Mouse (Mus musculus): Measurements from ENCODE around the gene B3galt6.

Gene B3galt6

DNA sequence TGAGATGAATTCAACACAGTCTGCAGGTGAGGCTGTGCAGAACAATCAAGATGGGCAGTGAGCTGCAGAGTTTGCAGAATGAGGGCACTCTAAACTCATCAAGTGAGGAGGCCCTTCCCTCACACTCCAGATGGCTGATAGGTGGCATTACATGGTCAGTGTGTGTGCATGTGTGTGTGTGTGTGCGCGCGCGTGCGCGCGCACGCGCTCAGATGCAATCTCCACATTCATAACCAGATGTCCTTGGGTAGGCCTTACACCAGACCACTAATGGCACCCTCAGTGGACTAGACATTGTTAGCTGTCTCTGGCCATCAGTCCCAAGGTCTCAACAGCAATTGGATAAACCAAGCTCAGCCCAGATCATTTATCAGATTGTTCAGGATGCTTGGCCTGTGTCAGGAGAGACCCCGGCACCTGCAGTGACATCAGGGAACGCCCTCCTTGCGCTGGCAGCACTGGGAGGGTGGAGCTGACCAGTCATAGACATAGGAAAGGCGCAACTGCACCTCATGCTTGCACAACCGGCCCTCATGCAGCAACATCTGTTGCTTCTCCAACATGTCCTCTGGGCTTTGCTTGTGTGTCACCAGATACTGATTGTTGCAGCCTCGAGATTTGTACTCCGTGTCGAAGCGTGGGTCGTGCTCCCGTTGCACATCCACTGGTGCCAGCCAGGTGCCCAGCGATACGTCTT is 1.1 kb downstream of the B3galt6 start:
- DNase-seq = no peak

DNA sequence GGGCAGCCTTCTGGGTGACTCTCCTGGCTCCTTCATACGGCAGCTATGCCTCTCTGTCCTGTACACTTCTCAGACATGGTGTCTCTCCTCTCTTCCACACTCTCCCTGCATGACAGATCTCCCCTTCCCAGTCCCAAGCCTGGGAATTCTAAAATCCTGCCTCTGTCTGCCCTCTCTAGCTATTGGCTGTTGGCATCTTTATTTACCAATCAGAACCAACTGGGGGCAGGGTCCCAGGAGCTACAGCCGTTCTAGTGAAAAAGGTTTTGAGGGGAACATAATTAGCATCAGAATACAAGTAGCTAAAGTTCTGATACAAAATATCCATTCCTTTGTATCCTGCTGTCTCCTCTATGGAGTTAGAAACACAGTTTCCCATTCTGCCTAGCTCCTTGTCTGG is 8.7 kb downstream of the B3galt6 start:
- DNase-seq = no peak

DNA sequence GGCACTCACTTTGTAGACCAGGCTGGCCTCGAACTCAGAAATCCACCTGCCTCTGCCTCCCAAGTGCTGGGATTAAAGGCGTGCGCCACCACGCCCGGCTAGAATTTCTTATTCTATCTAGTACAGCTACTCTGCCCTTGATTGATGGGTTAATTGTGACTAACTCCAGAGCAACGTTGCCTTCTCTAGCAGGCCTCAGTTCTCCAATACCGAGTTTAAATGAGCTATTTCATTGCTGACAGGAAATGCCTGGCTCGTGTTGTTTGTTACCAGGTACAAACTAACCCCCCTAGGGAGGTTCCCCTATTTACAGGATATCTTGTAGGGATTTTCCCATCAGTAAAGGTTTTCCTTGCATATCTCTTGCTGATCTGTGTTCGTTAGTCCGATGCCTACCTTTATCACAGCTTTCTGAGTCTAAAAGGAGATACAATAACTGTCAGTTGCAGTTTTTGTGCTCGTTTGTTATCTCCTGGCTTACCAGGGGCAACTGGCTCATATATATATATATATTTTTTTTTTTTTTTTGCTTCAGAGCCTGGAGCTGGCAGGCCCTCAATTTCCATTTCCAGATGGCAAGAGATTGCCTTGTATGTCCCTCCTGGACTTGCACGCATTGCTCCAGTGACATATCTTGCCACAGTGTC is 10.9 kb downstream of the B3galt6 start:
- no peak for DNase-seq

DNA sequence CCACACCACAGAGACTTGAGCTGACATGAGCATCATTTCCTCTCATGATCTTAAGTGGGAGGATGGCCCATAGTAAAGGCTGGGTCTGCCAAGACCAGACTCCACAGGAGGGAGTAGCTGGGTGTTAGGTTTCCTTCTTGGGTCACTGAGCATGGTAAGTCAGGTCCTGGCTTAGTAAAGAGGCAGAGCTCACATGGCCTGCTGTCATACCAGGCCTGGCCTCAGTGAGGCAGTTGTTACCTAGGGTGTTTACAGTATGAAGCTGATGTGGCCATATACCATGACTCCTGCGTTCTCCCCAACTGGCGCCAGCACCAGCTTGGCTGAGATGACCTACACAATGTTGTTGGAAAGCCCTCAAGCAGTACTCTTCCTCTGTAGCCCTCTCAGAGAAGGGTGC is 19.2 kb downstream of the B3galt6 start:
- no peak for DNase-seq

DNA sequence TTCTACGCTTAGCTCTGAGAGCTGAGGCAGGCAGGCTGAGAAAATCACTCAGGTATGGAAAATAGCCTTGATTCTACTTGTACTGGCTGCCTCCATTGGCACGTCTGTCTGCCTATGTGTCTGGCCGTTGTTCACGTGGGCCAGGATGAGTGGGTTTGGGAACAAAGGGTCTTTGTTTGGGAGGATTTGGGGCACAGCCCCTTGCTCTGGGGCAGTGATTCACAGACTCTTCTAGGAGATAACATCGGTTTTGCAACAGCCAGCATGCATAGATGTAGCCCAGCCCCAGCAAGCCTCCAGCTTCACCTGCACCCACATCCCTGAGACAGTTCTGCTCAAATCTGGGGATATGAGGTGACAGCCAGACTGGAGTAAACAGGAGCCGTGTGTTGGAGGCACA is 19.8 kb downstream of the B3galt6 start:
- DNase-seq = no peak

DNA sequence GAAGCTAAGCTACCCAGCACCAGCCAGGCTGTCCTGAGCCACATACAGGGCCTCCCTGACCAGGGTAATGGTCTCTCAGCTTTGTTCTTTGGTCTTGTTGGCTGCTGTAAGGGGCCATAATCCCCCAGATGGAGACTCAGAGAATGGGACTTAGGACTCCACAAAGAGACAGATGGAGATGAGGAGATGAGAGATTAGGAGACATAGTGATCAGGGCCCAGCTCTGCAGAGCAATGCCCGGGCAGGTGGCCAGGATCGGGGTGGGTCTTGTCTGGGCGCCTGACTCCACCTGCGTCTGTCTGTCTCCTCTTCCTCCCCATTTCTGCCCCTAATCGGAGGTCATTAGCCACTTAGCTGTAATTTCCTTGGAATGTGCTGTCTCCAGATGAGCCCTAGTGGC is 22.2 kb downstream of the B3galt6 start:
- peak in 1 of 2 experiments; percentile 43 for DNase-seq

DNA sequence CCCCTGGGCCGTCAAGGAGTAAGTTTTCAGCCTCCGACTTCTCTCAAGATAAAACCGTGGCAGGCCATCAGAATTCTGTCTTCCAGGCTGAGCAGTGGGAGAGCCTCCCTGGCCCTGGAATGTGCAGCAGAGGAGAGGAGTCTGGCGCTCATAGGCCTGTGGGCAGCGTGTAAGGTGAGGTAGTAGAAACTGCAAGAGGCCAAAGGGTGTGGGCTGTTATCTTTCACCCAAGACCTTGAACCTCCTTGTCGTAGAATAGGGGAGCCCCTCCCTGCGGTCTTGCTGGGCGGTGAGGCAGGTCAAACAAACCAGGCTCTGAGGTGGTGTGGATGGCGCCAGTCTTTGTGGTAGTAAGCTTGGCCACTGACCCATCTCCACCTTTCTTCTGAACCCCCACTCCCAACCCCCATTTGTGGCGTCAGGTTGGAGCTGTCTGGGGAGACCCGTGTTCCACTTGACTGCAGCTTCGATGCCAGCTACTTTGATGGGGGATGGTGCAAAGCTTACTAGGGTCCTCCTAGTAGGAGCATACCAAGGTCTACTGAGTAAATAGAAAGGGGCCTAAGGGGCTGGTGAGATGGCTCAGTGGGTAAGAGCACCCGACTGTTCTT is 23.3 kb downstream of the B3galt6 start:
- DNase-seq = no peak

DNA sequence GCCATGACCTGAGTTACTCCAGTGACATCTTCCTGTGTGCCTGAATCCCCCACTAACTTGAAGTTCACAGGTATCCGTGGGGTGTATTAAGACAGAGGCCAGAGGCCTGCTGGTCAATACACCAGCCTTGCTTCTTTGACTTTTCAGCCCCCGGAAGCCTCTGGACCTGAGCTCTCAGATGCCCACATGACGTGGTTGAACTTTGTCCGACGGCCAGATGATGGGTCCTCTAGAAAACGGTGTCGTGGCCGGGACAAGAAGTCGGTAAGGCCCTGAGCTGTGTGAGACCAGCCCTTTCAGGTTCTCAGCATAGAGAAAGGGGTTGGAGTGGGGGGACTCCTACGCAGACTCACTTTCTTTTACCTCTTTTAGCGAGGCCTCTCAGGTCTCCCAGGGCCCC is 28.1 kb downstream of the B3galt6 start:
- DNase-seq = no peak

DNA sequence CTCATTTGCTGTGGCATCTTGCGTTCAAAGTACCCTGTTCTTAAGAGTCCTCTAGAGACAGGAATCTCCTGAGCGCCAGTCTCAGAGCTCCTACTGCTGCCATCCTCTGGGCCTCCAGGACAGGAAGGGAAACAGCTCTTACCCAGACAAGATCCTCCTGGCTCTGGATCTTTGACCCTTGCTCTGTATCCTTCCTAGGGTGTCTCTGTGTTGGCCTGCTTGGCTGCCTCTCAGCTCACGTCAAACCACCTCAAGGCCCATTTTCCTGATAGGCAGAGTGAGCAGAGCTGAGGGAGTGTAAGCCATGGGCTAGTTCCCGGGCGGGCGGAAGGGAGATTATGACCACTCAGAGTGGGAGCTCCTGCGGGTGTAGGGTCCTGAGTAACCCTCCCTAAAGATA is 29.3 kb downstream of the B3galt6 start:
- no peak for DNase-seq

DNA sequence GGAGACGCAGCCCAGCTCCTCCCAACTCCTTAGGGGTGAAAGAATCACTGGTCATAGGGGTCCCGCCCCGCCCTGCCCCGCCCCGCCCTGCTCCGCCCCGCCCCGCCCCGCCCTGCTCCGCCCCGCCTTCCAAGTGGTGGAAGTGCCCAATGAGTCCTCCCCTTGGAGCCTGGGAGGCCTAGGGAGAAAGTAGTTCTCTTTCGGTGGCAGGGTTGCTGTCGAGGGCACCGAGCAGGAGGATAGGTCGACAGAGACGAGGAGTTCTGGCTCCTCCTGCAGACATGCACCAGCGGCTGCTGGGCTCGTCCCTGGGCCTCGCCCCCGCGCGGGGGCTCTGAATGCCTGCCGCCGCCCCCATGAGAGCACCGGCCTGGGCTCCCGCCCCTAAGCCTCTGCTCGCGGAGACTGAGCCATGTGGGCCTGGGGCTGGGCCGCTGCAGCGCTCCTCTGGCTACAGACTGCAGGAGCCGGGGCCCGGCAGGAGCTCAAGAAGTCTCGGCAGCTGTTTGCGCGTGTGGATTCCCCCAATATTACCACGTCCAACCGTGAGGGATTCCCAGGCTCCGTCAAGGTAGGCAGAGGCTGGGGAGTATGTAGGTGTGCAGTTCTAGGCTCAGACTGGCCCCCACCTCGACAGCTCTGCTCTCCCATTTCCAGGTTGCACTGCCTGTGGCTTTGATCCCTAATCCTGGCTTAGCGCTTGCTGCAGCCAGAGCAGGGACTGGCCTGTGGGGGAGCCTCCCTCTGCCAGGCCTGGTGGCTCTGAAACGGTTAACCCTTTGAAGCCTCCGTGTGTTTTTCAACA is 30.1 kb downstream of the B3galt6 start, which contains the start of gene C1qtnf12:
C1qtnf12 (plus strand) TSS at position 152 of the 805 bp plus-strand sequence.
- DNase-seq = peak; percentile 46 to 50

DNA sequence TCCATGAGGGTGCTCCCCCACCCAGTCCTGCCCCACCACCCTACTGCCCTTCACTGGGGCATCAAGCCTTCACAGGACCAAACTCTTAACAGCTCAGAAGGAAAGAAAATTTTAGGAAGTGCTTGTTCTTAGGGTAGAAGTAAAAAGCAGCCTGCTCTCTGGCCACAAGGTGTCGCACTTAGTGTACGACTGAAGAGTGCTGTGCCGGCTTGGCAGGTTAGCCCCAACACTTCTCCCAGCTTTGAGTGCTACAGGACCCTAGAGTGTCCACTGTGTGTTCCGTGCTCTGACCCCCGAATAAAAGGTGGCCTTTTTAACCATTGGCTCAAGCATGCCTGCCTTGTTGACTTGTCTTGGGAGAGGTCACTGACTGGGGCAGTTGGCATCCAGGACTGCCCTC is 33.2 kb downstream of the B3galt6 start:
- DNase-seq = peak; percentile 84 to 88

DNA sequence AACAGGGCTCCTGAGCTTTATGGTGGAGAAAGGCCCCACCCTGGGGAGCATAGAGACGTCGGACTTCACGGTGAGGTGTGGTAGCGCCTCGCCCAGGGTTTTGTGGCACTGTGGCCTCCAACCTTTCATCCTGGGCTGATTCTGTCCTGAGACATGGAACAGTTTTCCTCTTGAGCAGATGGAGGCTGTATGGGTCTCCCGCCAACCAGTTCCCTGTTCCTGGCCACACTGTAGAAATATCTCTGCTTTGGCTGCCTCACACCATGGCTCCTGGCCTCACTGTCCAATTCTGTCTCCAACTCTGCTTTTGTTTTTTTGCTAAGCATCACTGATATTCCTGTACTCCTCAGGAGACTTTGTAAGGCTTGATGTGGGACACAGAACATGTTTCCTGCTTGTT is 37.0 kb downstream of the B3galt6 start:
- peak; percentile 64 to 71 for DNase-seq

DNA sequence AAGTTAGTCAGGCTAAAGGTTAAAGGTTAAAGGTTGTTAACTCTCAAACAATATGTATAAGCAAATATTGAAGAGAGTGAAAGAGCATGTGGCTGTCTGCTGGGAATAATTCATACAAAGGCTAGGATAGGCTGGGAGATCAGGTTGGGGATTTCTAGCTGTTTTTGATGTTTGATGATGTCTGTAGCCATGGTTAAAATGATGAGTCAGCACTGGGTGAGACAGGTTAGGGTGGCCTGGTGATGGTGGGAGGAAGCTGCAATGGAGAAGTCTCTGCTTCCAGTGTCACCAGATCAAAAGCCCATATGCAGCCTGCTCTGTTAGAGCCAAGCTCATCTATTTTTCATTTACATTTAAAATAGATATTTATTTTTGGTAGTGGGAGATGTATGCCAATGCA is 45.4 kb downstream of the B3galt6 start:
- DNase-seq = no peak

DNA sequence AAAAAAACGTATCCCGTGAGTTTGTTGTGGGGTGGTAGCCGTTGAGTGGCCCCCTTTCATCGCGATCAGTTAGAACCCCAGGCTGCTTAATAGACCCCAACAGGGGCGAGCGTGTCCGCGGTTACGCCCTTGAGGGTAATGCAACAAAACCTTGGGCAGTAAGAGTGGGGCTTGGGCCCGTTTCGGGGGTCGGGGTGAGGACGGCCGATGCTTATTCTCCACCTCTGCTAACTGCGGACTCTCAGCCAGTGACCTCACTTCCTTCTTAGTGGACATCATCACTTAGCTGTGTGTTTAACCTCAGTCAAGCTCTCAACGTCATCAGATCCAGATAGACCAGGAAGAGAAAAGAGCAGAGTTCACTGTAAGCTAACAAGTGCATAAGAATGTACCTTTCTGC is 48.2 kb downstream of the B3galt6 start:
- DNase-seq = peak in 1 of 2 experiments; percentile 35

DNA sequence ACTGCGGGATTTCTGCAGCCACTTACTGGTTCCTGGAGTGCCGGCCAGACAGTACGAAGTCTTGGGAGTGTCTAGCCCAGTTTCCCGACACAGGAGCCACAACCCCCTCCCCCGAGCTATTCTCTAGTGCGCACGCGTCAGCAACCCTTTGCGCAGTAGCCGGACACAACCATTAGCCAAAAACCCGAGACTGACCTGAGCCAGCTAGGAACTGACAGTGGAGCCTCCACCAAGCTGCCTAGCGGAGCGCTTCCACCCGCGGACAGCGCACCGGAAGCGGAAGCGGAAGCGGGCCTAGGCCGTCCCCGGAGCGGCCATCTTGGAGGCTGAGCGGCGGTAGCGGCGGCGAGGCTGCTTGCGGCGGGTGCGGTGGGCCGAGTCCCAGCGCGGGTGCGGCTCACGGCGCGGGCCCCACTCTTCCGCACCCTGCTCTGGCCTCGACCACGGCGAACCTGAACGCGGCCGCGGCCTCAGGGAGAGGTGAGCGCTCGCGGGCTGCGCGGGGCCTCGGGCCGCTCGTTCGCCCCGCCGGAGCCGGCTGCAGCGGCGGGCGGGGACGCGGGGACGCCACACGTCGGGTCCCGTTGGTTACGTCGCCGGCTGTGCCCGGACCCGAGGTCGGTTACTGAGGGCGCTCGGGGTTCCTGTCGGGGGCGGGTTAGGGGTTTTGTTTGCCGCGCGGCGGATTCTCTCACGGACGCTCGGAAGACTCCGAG is 48.8 kb downstream of the B3galt6 start, which contains the start of gene Ube2j2:
Ube2j2 (plus strand) TSS at position 298 of the 716 bp plus-strand sequence.
- DNase-seq = peak; percentile 97 to 99

DNA sequence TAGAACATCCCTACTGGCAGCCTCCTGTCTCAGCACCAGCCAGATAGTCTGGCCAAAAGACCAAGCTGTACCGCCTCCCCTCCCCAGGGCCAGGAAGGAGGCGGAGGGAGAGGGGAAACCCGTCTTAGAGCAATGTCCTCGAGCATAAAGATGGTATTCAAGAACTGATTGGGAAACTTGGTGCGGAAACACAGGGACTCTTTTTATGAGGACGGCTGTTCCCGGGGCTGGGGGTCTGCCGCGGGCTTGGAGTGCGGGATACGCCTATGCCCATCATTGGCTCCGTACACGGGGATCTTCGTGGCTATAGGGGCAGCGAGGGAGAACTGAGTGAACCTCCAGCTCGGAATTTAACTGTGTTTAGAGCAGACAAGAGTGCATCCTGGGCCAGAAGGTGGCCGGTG is 49.4 kb downstream of the B3galt6 start:
- DNase-seq = peak in 1 of 2 experiments; percentile 61
